Mouse (Mus musculus) megakaryocyte progenitor cell, adult 5-6 weeks (primary cell): ENCODE measurements around the gene Mrpl47. TPM values are rescaled to one million over a fixed set of nuclear protein-coding genes. Genes with fewer than 3 reads are reported as not detected.

Source experiments
- total RNA-seq, 2 experiments: library from RNA; stranded (forward) in 1 of 2; stranded (reverse) in 1 of 2; fragments of 157-497, 149-512 nt in 1 of 2; fragments of 200-1000 nt in 1 of 2; gene quantifications; 2 replicates each; pipeline versions ENCODE4 v1.2.3 to v1.2.4; 2015 to 2017

The Mrpl47 gene
- total RNA-seq, 2 experiments from 2014 or later: 21.2 to 53.8 TPM

Other genes with a start within 250 kb of the Mrpl47 start
- gene Kcnmb3, start 245.4 kb downstream of the Mrpl47 start, total RNA-seq (2015): not detected in 2 replicates
- gene Kcnmb3, start 245.4 kb downstream of the Mrpl47 start, total RNA-seq (2017): not detected in 2 replicates
- gene Zfp639, start 227.3 kb downstream of the Mrpl47 start, total RNA-seq (2015): 55.2 and 56.9 TPM in 2 replicates
- 43.1 and 49.9 TPM in 2 replicates for gene Zfp639, start 227.3 kb downstream of the Mrpl47 start, total RNA-seq (2017)
- gene Mfn1, start 208.1 kb downstream of the Mrpl47 start, total RNA-seq (2015): 15.7 and 31.2 TPM in 2 replicates
- 34.1 and 60.3 TPM in 2 replicates for gene Mfn1, start 208.1 kb downstream of the Mrpl47 start, total RNA-seq (2017)
- 2.1 and 8.3 TPM in 2 replicates for gene Gnb4, start 121.0 kb downstream of the Mrpl47 start, total RNA-seq (2015)
- gene Gnb4, start 121.0 kb downstream of the Mrpl47 start, total RNA-seq (2017): 3.0 and 13.7 TPM in 2 replicates
- gene Actl6a, start 31.3 kb downstream of the Mrpl47 start, total RNA-seq (2015): 119 and 137 TPM in 2 replicates
- 80.8 and 100 TPM in 2 replicates for gene Actl6a, start 31.3 kb downstream of the Mrpl47 start, total RNA-seq (2017)
- 293 and 301 TPM in 2 replicates for gene Ndufb5, start 615 bp downstream of the Mrpl47 start, total RNA-seq (2015)
- gene Ndufb5, start 615 bp downstream of the Mrpl47 start, total RNA-seq (2017): 163 and 224 TPM in 2 replicates
- gene Usp13, start 79.9 kb upstream of the Mrpl47 start, total RNA-seq (2015): not detected in 2 replicates
- not detected in 2 replicates for gene Usp13, start 79.9 kb upstream of the Mrpl47 start, total RNA-seq (2017)